Mouse (Mus musculus) liver, embryonic 14.5 days (tissue): ENCODE data around the gene Phc2.

Experiments
- CTCF ChIP-seq: IDR thresholded peaks from 2 replicates; pipeline ENCODE4 v1.5.1; 2016; ENCODE audit warnings: antibody characterized with exemption, low read depth, control low read depth
- EP300 ChIP-seq: IDR thresholded peaks from 2 replicates; pipeline ENCODE4 v1.6.1; 2016; ENCODE audit warnings: antibody characterized with exemption, low read depth

DNA sequence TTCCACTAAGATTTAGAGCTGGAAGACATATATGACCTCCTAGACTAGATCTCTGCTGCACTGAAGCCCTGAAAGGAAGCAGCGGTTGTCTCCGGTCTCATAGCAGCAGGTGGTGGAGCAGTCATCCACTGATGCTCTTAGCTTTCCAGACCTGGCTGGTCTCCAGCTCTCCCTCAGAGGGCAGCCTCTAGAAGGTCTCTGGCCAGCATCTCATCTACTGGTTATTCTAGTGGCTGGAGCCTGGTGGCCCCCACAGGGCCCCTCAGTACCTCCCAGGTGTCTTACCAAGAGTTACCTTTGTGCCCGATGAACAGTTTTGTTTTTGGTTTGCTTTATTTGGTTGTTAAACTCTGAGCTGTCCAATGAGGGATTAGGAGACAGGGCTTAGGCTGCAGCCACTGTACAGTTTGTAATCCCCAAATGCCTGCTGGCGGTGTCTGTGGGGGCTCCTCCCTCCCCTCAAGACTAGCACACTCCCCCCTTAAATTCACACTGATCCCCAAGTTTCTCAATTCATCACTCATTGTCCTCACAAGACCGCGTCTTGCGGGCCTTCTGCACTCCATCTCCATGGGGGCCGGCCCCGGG is 66.7 kb downstream of the Phc2 start:
- TF ChIP-seq CTCF: no peak
- TF ChIP-seq EP300: no peak
